Mouse (Mus musculus): Measurements from ENCODE around the gene Nubp2. TPM values are rescaled to one million over a fixed set of nuclear protein-coding genes. Genes with fewer than 3 reads are reported as not detected.

Gene Nubp2
- polyA plus RNA-seq, 1 experiment from 2014 or later, result 71.1 TPM

- 94% methylated on average over 13 of the region's 13 CpGs for WGBS
- H3K36me3 ChIP-seq (ENCODE audit: control insufficient read depth, insufficient read depth), result peaks cover 2% of the 10 kb centered on the region; the same call in 1 of the 2 replicates
- no peak overlapping the region for H3K27ac ChIP-seq (ENCODE audit: low read length)
Observed at GRCm38 (mm10) chr17:24856589-24856988, 29.6 kb downstream of the Nubp2 start.

GRCm38 (mm10) chr17:24855838-24856464 is 30.2 kb downstream of the Nubp2 start:
- H3K4me1 ChIP-seq (replicated peaks; ENCODE audit: control insufficient read depth, insufficient read depth, low read length), result peaks cover 9% of the 10 kb centered on the region
- ATAC-seq, result no peak
- no peak overlapping the region for H3K4me3 ChIP-seq (replicated peaks; ENCODE audit: low read length)
- H3K4me2 ChIP-seq (ENCODE audit: low read length), result no peak overlapping the region
- no peaks in the 10 kb centered on the region; the same call in 1 of the 2 replicates for H3K36me3 ChIP-seq (ENCODE audit: control insufficient read depth, insufficient read depth)
- H3K9me3 ChIP-seq (ENCODE audit: control insufficient read depth, low read length), result no peaks in the 10 kb centered on the region
- 0 out of 2 replicates have a peak, but pooled peaks cover 4% of the 10 kb centered on the region for H3K27me3 ChIP-seq (replicated peaks; ENCODE audit: control insufficient read depth, insufficient read depth, low read length)
- no peak overlapping the region for H3K9ac ChIP-seq (replicated peaks; ENCODE audit: low read depth, low read length)
- no peak overlapping the region for H3K27ac ChIP-seq (ENCODE audit: low read length)
- 86% methylated on average over 3 of the region's 3 CpGs for WGBS

More at GRCm38 (mm10) chr17:24856589-24856988, 29.6 kb downstream of the Nubp2 start:
- peaks cover 4% of the 10 kb centered on the region; the same call in 1 of the 2 replicates for H3K4me1 ChIP-seq (replicated peaks; ENCODE audit: control insufficient read depth, insufficient read depth, low read length)
- 0 out of 2 replicates have a peak, but pooled peaks cover under 1% of the 10 kb centered on the region for H3K27me3 ChIP-seq (replicated peaks; ENCODE audit: control insufficient read depth, insufficient read depth, low read length)
- no peaks in the 10 kb centered on the region for H3K9me3 ChIP-seq (ENCODE audit: control insufficient read depth, low read length)
- no peak overlapping the region for H3K9ac ChIP-seq (replicated peaks; ENCODE audit: low read depth, low read length)
- no peak overlapping the region for H3K4me3 ChIP-seq (replicated peaks; ENCODE audit: low read length)
- no peak overlapping the region for H3K4me2 ChIP-seq (ENCODE audit: low read length)
- ATAC-seq, result no peak

GRCm38 (mm10) chr17:24851381-24852125 is 34.6 kb downstream of the Nubp2 start:
- no peak overlapping the region; the same call in 1 of the 2 replicates for H3K4me3 ChIP-seq (replicated peaks; ENCODE audit: low read length)
- no peak for ATAC-seq
- WGBS, result 82% methylated on average over 10 of the region's 10 CpGs
- no peaks in the 10 kb centered on the region for H3K36me3 ChIP-seq (ENCODE audit: control insufficient read depth, insufficient read depth)
- peaks cover 17% of the 10 kb centered on the region for H3K4me1 ChIP-seq (replicated peaks; ENCODE audit: control insufficient read depth, insufficient read depth, low read length)
- H3K9me3 ChIP-seq (ENCODE audit: control insufficient read depth, low read length), result no peaks in the 10 kb centered on the region
- 0 out of 2 replicates have a peak, but pooled peaks cover 4% of the 10 kb centered on the region for H3K27me3 ChIP-seq (replicated peaks; ENCODE audit: control insufficient read depth, insufficient read depth, low read length)
- peak overlapping the region; percentile 88 for H3K4me2 ChIP-seq (ENCODE audit: low read length)
- no peak overlapping the region for H3K27ac ChIP-seq (ENCODE audit: low read length)
- H3K9ac ChIP-seq (replicated peaks; ENCODE audit: low read depth, low read length), result peak overlapping the region; percentile 62

- ATAC-seq, result no peak
- Histone ChIP-seq H3K27me3 (replicated peaks; ENCODE audit: control insufficient read depth, insufficient read depth, low read length) (0 out of 2 replicates have a peak, but pooled peaks cover 4% of the 10 kb centered on the region), H3K9me3 (ENCODE audit: control insufficient read depth, low read length) (no peaks in the 10 kb centered on the region), H3K4me2 (ENCODE audit: low read length) (peak overlapping the region; percentile 88), H3K9ac (replicated peaks; ENCODE audit: low read depth, low read length) (peak overlapping the region; percentile 62), H3K36me3 (ENCODE audit: control insufficient read depth, insufficient read depth) (no peaks in the 10 kb centered on the region), H3K27ac (ENCODE audit: low read length) (no peak overlapping the region), H3K4me1 (replicated peaks; ENCODE audit: control insufficient read depth, insufficient read depth, low read length) (peaks cover 17% of the 10 kb centered on the region), H3K4me3 (replicated peaks; ENCODE audit: low read length) (peak overlapping the region; percentile 62)
- WGBS, result under 1% methylated on average over 20 of the region's 20 CpGs
Observed at GRCm38 (mm10) chr17:24850773-24851127, 35.4 kb downstream of the Nubp2 start.

GRCm38 (mm10) chr17:24850065-24850772 is 35.9 kb downstream of the Nubp2 start, which contains the start of gene Fahd1:
Gene Fahd1 (minus strand): TSS chr17:24850364.
- Histone ChIP-seq H3K9me3 (ENCODE audit: control insufficient read depth, low read length) (no peaks in the 10 kb centered on the region), H3K27me3 (replicated peaks; ENCODE audit: control insufficient read depth, insufficient read depth, low read length) (0 out of 2 replicates have a peak, but pooled peaks cover 4% of the 10 kb centered on the region), H3K4me1 (replicated peaks; ENCODE audit: control insufficient read depth, insufficient read depth, low read length) (peaks cover 17% of the 10 kb centered on the region), H3K4me3 (replicated peaks; ENCODE audit: low read length) (peak within 1 kb of the TSS; percentile 62), H3K27ac (ENCODE audit: low read length) (peak within 1 kb of the TSS; percentile 78), H3K9ac (replicated peaks; ENCODE audit: low read depth, low read length) (peak within 1 kb of the TSS; percentile 74), H3K4me2 (ENCODE audit: low read length) (peak within 1 kb of the TSS; percentile 88), H3K36me3 (ENCODE audit: control insufficient read depth, insufficient read depth) (no peaks in the 10 kb centered on the region)
- under 1% methylated on average over 57 of the region's 58 CpGs for whole genome bisulfite sequencing
- peak; percentile 100 for ATAC-seq

GRCm38 (mm10) chr17:24849733-24850064 is 36.5 kb downstream of the Nubp2 start:
- under 1% methylated on average over 21 of the region's 21 CpGs for WGBS
- Histone ChIP-seq H3K27me3 (replicated peaks; ENCODE audit: control insufficient read depth, insufficient read depth, low read length) (0 out of 2 replicates have a peak, but pooled peaks cover 4% of the 10 kb centered on the region), H3K9me3 (ENCODE audit: control insufficient read depth, low read length) (no peaks in the 10 kb centered on the region), H3K4me1 (replicated peaks; ENCODE audit: control insufficient read depth, insufficient read depth, low read length) (peaks cover 17% of the 10 kb centered on the region), H3K36me3 (ENCODE audit: control insufficient read depth, insufficient read depth) (no peaks in the 10 kb centered on the region), H3K4me2 (ENCODE audit: low read length) (peak overlapping the region; percentile 72), H3K9ac (replicated peaks; ENCODE audit: low read depth, low read length) (peak overlapping the region; percentile 74), H3K27ac (ENCODE audit: low read length) (peak overlapping the region; percentile 78), H3K4me3 (replicated peaks; ENCODE audit: low read length) (peak overlapping the region; percentile 62)
- ATAC-seq, result no peak

GRCm38 (mm10) chr17:24848600-24849031 is 37.5 kb downstream of the Nubp2 start:
- Histone ChIP-seq H3K4me1 (replicated peaks; ENCODE audit: control insufficient read depth, insufficient read depth, low read length) (peaks cover 17% of the 10 kb centered on the region), H3K36me3 (ENCODE audit: control insufficient read depth, insufficient read depth) (no peaks in the 10 kb centered on the region), H3K27ac (ENCODE audit: low read length) (no peak overlapping the region), H3K4me3 (replicated peaks; ENCODE audit: low read length) (no peak overlapping the region), H3K9ac (replicated peaks; ENCODE audit: low read depth, low read length) (no peak overlapping the region), H3K4me2 (ENCODE audit: low read length) (0 out of 2 replicates have a peak overlapping the region, but pooled peaks have one; percentile 7), H3K27me3 (replicated peaks; ENCODE audit: control insufficient read depth, insufficient read depth, low read length) (0 out of 2 replicates have a peak, but pooled peaks cover 4% of the 10 kb centered on the region), H3K9me3 (ENCODE audit: control insufficient read depth, low read length) (no peaks in the 10 kb centered on the region)
- no peak for ATAC-seq

- 98% methylated on average over 1 of the region's 1 CpGs for WGBS
- Histone ChIP-seq H3K4me2 (ENCODE audit: low read length) (no peak overlapping the region), H3K9me3 (ENCODE audit: control insufficient read depth, low read length) (no peaks in the 10 kb centered on the region), H3K27ac (ENCODE audit: low read length) (no peak overlapping the region), H3K36me3 (ENCODE audit: control insufficient read depth, insufficient read depth) (no peaks in the 10 kb centered on the region), H3K4me1 (replicated peaks; ENCODE audit: control insufficient read depth, insufficient read depth, low read length) (peaks cover 17% of the 10 kb centered on the region), H3K9ac (replicated peaks; ENCODE audit: low read depth, low read length) (no peak overlapping the region), H3K27me3 (replicated peaks; ENCODE audit: control insufficient read depth, insufficient read depth, low read length) (0 out of 2 replicates have a peak, but pooled peaks cover 4% of the 10 kb centered on the region), H3K4me3 (replicated peaks; ENCODE audit: low read length) (no peak overlapping the region)
- ATAC-seq, result no peak
Observed at GRCm38 (mm10) chr17:24847386-24847785, 38.8 kb downstream of the Nubp2 start.

GRCm38 (mm10) chr17:24844525-24844924 is 41.6 kb downstream of the Nubp2 start:
- Histone ChIP-seq H3K9me3 (ENCODE audit: control insufficient read depth, low read length) (no peaks in the 10 kb centered on the region), H3K9ac (replicated peaks; ENCODE audit: low read depth, low read length) (no peak overlapping the region), H3K4me3 (replicated peaks; ENCODE audit: low read length) (no peak overlapping the region), H3K27me3 (replicated peaks; ENCODE audit: control insufficient read depth, insufficient read depth, low read length) (peaks cover 6% of the 10 kb centered on the region; the same call in 1 of the 2 replicates), H3K36me3 (ENCODE audit: control insufficient read depth, insufficient read depth) (no peaks in the 10 kb centered on the region), H3K4me1 (replicated peaks; ENCODE audit: control insufficient read depth, insufficient read depth, low read length) (peaks cover 10% of the 10 kb centered on the region), H3K27ac (ENCODE audit: low read length) (no peak overlapping the region), H3K4me2 (ENCODE audit: low read length) (no peak overlapping the region)
- WGBS, result 53% methylated on average over 9 of the region's 9 CpGs
- no peak for ATAC-seq
